30 mouse cellular contexts compared by ENCODE assay signal in genomic region chr1:138173669-138174068, GRCm38 (mm10). TPM values are rescaled to one million over a fixed set of nuclear protein-coding genes. Genes with fewer than 3 reads are reported as not detected.
A peak's percentile ranks its signal among the peaks of the same experiment; 100 is the strongest.
DNase-seq lines count a peak whose midpoint lies in the region; ATAC-seq and TF ChIP-seq lines count a peak whose summit lies in the region.
"Had no signal": no experiment of that assay in that cellular context is flagged by ENCODE, and none has a peak within 500 bp of the region (broad histone marks: within the 10 kb centered on the region; RNA-seq: fewer than 3 reads in every experiment).

No protein-coding gene starts in this region.

- WGBS in heart, postnatal 0 days, result 69% methylated on average over 6 of the region's 6 CpGs
- 13% methylated on average over 6 of the region's 6 CpGs for WGBS in spleen, adult 2 months
- 67% methylated on average over 6 of the region's 6 CpGs for WGBS in small intestine, adult 2 months
- 84% methylated on average over 6 of the region's 6 CpGs for WGBS in hindbrain, postnatal 0 days

- TF ChIP-seq CTCF in heart, postnatal 0 days (IDR thresholded peaks at IDR 0.05; ENCODE audit: low read depth), result no peak
- no peak for TF ChIP-seq CTCF in spleen, adult 2 months (IDR thresholded peaks at IDR 0.05; ENCODE audit: extremely low read depth, insufficient read depth, insufficient read length, insufficient replicate concordance)
- TF ChIP-seq CTCF in bone marrow macrophage, adult 2 months (IDR thresholded peaks at IDR 0.05; ENCODE audit: low read depth, low read length), result no peak
- TF ChIP-seq CTCF in small intestine, adult 2 months (IDR thresholded peaks at IDR 0.05; ENCODE audit: extremely low read depth, insufficient read length, insufficient replicate concordance, low read depth, low read length), result no peak
- no peak for TF ChIP-seq CTCF in hindbrain, postnatal 0 days (IDR thresholded peaks at IDR 0.05; ENCODE audit: low read depth)

- no peak for TF ChIP-seq POLR2A in spleen, adult 2 months (IDR thresholded peaks at IDR 0.05; ENCODE audit: low read depth, low read length)
- no peak for TF ChIP-seq POLR2A in bone marrow macrophage, adult 2 months (IDR thresholded peaks at IDR 0.05; ENCODE audit: borderline replicate concordance, low read depth, low read length)
- TF ChIP-seq POLR2A in small intestine, adult 2 months (IDR thresholded peaks at IDR 0.05; ENCODE audit: low read depth, low read length), result no peak

- no peak for ATAC-seq in heart, postnatal 0 days (ENCODE audit: insufficient read depth, low read depth)
- ATAC-seq in hindbrain, postnatal 0 days, result no peak
- ATAC-seq: forebrain, embryonic 14.5 days; hindbrain, embryonic 16.5 days; intestine, embryonic 16.5 days; midbrain, embryonic 16.5 days had no signal

- no peak for TF ChIP-seq EP300 in heart, postnatal 0 days (IDR thresholded peaks at IDR 0.05; ENCODE audit: low read depth)

- H3K27me3 ChIP-seq in heart, postnatal 0 days (ENCODE audit: control insufficient read depth, insufficient read depth, low read length), result no peaks in the 10 kb centered on the region
- H3K27me3 ChIP-seq in spleen, adult 2 months (ENCODE audit: control insufficient read depth, insufficient read depth, low read length), result no peaks in the 10 kb centered on the region
- no peaks in the 10 kb centered on the region for H3K27me3 ChIP-seq in small intestine, adult 2 months (ENCODE audit: control insufficient read depth, insufficient read depth, low read length)
- H3K27me3 ChIP-seq in hindbrain, postnatal 0 days (ENCODE audit: insufficient read depth, low read length), result no peaks in the 10 kb centered on the region
- H3K27me3 ChIP-seq: embryonic facial prominence, embryonic 12.5 days; limb, embryonic 12.5 days; liver, embryonic 13.5 days; lung, embryonic 15.5 days had no signal

- no peaks in the 10 kb centered on the region for H3K36me3 ChIP-seq in heart, postnatal 0 days (replicated peaks; ENCODE audit: control insufficient read depth, insufficient read depth, low read length)
- H3K36me3 ChIP-seq in spleen, adult 2 months (ENCODE audit: control insufficient read depth, insufficient read depth, low read length), result peaks cover 11% of the 10 kb centered on the region
- 0 out of 2 replicates have a peak, but pooled peaks cover 2% of the 10 kb centered on the region for H3K36me3 ChIP-seq in small intestine, adult 2 months (ENCODE audit: control insufficient read depth, insufficient read depth, low read length)
- H3K36me3 ChIP-seq in hindbrain, postnatal 0 days (ENCODE audit: insufficient read depth, low read length), result no peaks in the 10 kb centered on the region
- H3K36me3 ChIP-seq: embryonic facial prominence, embryonic 12.5 days; limb, embryonic 12.5 days; liver, embryonic 13.5 days; lung, embryonic 15.5 days had no signal

- peak overlapping the region; percentile 29; the same call in 1 of the 2 replicates for H3K4me3 ChIP-seq in heart, postnatal 0 days (ENCODE audit: low read depth, low read length)
- peak overlapping the region; percentile 72 for H3K4me3 ChIP-seq in spleen, adult 2 months (ENCODE audit: extremely low read depth, insufficient read depth, insufficient read length)
- peak overlapping the region; percentile 86 for H3K4me3 ChIP-seq in bone marrow macrophage, adult 2 months (ENCODE audit: insufficient read depth, low read length)
- H3K4me3 ChIP-seq in small intestine, adult 2 months (ENCODE audit: low read depth, low read length), result no peak overlapping the region
- no peak overlapping the region for H3K4me3 ChIP-seq in hindbrain, postnatal 0 days (ENCODE audit: low read length)
- H3K4me3 ChIP-seq: embryonic facial prominence, embryonic 12.5 days; left cerebral cortex, adult 2 months; limb, embryonic 12.5 days; lung, embryonic 15.5 days had no signal

- H3K27ac ChIP-seq in heart, postnatal 0 days (ENCODE audit: low read depth), result no peak overlapping the region
- peak overlapping the region; percentile 98 for H3K27ac ChIP-seq in spleen, adult 2 months (ENCODE audit: insufficient read depth, low read length)
- H3K27ac ChIP-seq in bone marrow macrophage, adult 2 months (ENCODE audit: insufficient read depth, low read depth, low read length), result peak overlapping the region; percentile 97
- peak overlapping the region; percentile 78; the same call in 1 of the 2 replicates for H3K27ac ChIP-seq in small intestine, adult 2 months (ENCODE audit: insufficient read depth, low read depth, low read length)
- no peak overlapping the region for H3K27ac ChIP-seq in hindbrain, postnatal 0 days
- H3K27ac ChIP-seq: embryonic facial prominence, embryonic 12.5 days; left cerebral cortex, adult 2 months; limb, embryonic 12.5 days; liver, embryonic 13.5 days; lung, embryonic 15.5 days had no signal

- H3K4me1 ChIP-seq in heart, postnatal 0 days (ENCODE audit: control insufficient read depth, insufficient read depth), result no peaks in the 10 kb centered on the region
- H3K4me1 ChIP-seq in spleen, adult 2 months (ENCODE audit: control insufficient read depth, insufficient read depth, insufficient read length), result peaks cover 11% of the 10 kb centered on the region
- H3K4me1 ChIP-seq in bone marrow macrophage, adult 2 months (ENCODE audit: control insufficient read depth, insufficient read depth, low read length), result peaks cover 20% of the 10 kb centered on the region
- H3K4me1 ChIP-seq in small intestine, adult 2 months (ENCODE audit: control insufficient read depth, insufficient read depth, insufficient read length, low read length), result no peaks in the 10 kb centered on the region
- no peaks in the 10 kb centered on the region for H3K4me1 ChIP-seq in hindbrain, postnatal 0 days (ENCODE audit: insufficient read depth, low read length)
- H3K4me1 ChIP-seq: embryonic facial prominence, embryonic 12.5 days; limb, embryonic 12.5 days; liver, embryonic 13.5 days; lung, embryonic 15.5 days had no signal

- H3K9ac ChIP-seq in heart, postnatal 0 days (replicated peaks; ENCODE audit: low read depth, low read length), result no peak overlapping the region
- no peak overlapping the region for H3K9ac ChIP-seq in hindbrain, postnatal 0 days (replicated peaks; ENCODE audit: low read length)
- H3K9ac ChIP-seq: embryonic facial prominence, embryonic 12.5 days; limb, embryonic 12.5 days; liver, embryonic 13.5 days; lung, embryonic 15.5 days had no signal

- DNase-seq in heart, postnatal 0 days (ENCODE audit: low spot score), result no peak
- DNase-seq in heart, postnatal 4 days, result no peak
- no peak for DNase-seq in spleen, adult 2 months (ENCODE audit: low read depth in 1 of 2, low spot score in 2 of 2)
- no peak for DNase-seq in spleen, postnatal 14 days (ENCODE audit: low spot score in 2 of 2)
- no peak for DNase-seq in hindbrain, postnatal 0 days (ENCODE audit: low spot score)
- DNase-seq in adrenal gland, postnatal 4 days (ENCODE audit: low spot score in 2 of 2), result no peak
- DNase-seq: adrenal gland, postnatal 36 days; cerebellum, adult 11 months; cerebellum, adult 9-10 months; embryo, embryonic 11 days; gastrocnemius, postnatal 25 days; heart, adult 18-20 months; heart, postnatal 10 days; kidney, postnatal 25 days; liver, embryonic 13.5 days; lung, postnatal 36 days; right cerebral cortex, postnatal 25 days; spleen, adult 18-20 months had no signal

- no peak overlapping the region for H3K4me2 ChIP-seq in heart, postnatal 0 days (ENCODE audit: low read depth, low read length)
- no peak overlapping the region for H3K4me2 ChIP-seq in hindbrain, postnatal 0 days (ENCODE audit: low read depth, low read length)
- H3K4me2 ChIP-seq: embryonic facial prominence, embryonic 12.5 days; heart, embryonic 11.5 days; limb, embryonic 12.5 days; liver, embryonic 13.5 days; lung, embryonic 15.5 days had no signal

- H3K9me3 ChIP-seq in heart, postnatal 0 days (replicated peaks; ENCODE audit: control insufficient read depth, low read length), result no peaks in the 10 kb centered on the region
- no peaks in the 10 kb centered on the region for H3K9me3 ChIP-seq in hindbrain, postnatal 0 days (ENCODE audit: low read length)
- H3K9me3 ChIP-seq: embryonic facial prominence, embryonic 12.5 days; limb, embryonic 12.5 days; liver, embryonic 13.5 days; lung, embryonic 15.5 days had no signal

RNA-seq across cellular contexts. Expression of gene Ptprc, which starts 1.8 kb away (rescaled TPM):
- 2.3 and 11.1 TPM in 2 replicates for total RNA-seq in heart, postnatal 0 days (2014; rRNA removed; ENCODE audit: low replicate concordance)
- polyA plus RNA-seq in heart, postnatal 0 days (2015; fragmentation: Nextera tagmentation; extraction: Ambion mirVana), result 1.2 and 1.7 TPM in 2 replicates
- total RNA-seq in heart, postnatal 4 days (2021), result 1 to 10 TPM; 3.3 to 3.6 TPM
- polyA plus RNA-seq in spleen, adult 2 months (2012; rRNA removed), result 239 and 294 TPM in 2 replicates
- polyA plus RNA-seq in bone marrow macrophage, adult 2 months (2012; ENCODE audit: insufficient read depth, insufficient read length, missing spikeins), result 565 and 582 TPM in 2 replicates
- polyA plus RNA-seq in small intestine, adult 2 months (2012; rRNA removed), result 9.6 and 15.1 TPM in 2 replicates
- total RNA-seq in hindbrain, postnatal 0 days (2014; rRNA removed), result 1.2 and 2.0 TPM in 2 replicates
- 1.2 and 1.3 TPM in 2 replicates for polyA plus RNA-seq in hindbrain, postnatal 0 days (2015; fragmentation: Nextera tagmentation; extraction: Ambion mirVana)
- total RNA-seq in adrenal gland, postnatal 4 days (2021), result 1 to 10 TPM; 7.4 to 7.6 TPM
- polyA plus RNA-seq: C2C12 had no signal

Comparison
In these comparisons a context has a peak if more than half of its experiments do, and no peak if none do; other contexts are left out.
1. H3K27ac ChIP-seq: peak in spleen, adult 2 months (single experiment), bone marrow macrophage, adult 2 months (single experiment) and small intestine, adult 2 months (single experiment); none in heart, postnatal 0 days (single experiment) and hindbrain, postnatal 0 days (single experiment).
2. H3K4me3 ChIP-seq: peak in heart, postnatal 0 days (single experiment), spleen, adult 2 months (single experiment) and bone marrow macrophage, adult 2 months (single experiment); none in small intestine, adult 2 months (single experiment) and hindbrain, postnatal 0 days (single experiment).
3. RNA of gene Ptprc, which starts 1.8 kb away (polyA plus RNA-seq): 565 to 582 TPM in bone marrow macrophage, adult 2 months and 239 to 294 TPM in spleen, adult 2 months; 9.6 to 15.1 TPM in small intestine, adult 2 months, 1.2 to 1.3 TPM in hindbrain, postnatal 0 days and 1.2 to 1.7 TPM in heart, postnatal 0 days; every median in the first group is over 10 times any median in the second.